Mouse (Mus musculus) kidney, embryonic 14.5 days (tissue): ENCODE measurements around the gene Slc25a19. TPM values are rescaled to one million over a fixed set of nuclear protein-coding genes. Genes with fewer than 3 reads are reported as not detected.

Source experiments
- ATAC-seq: fragments of 200-750 bp; cut with Nextera tagmentation; 2 replicates; pipeline ENCODE4 v1.8.0; 2017; ENCODE audit warnings: moderate number of reproducible peaks, mild to moderate bottlenecking, moderate TSS enrichment, moderate library complexity; ENCODE audit not compliant: low FRiP score, low TSS enrichment
- H3K27ac ChIP-seq: fragments of 300-500 bp; sonication (generic); 2 replicates; pipeline ENCODE4 v1.5.1; 2014; ENCODE audit warnings: low read depth, mild to moderate bottlenecking, low read length, moderate library complexity, mixed read lengths
- H3K27me3 ChIP-seq: fragments of 300-500 bp; sonication (generic); 2 replicates; pipeline ENCODE4 v1.6.1; 2014; ENCODE audit warnings: mild to moderate bottlenecking, low read length; ENCODE audit not compliant: control insufficient read depth, insufficient read depth
- H3K36me3 ChIP-seq: fragments of 300-500 bp; sonication (generic); 2 replicates; pipeline ENCODE4 v1.6.1; 2014; ENCODE audit warnings: low read length, mixed read lengths; ENCODE audit not compliant: control insufficient read depth, insufficient read depth
- H3K4me1 ChIP-seq: fragments of 300-500 bp; sonication (generic); 2 replicates; pipeline ENCODE4 v1.6.1; 2014; ENCODE audit warnings: low read length, mixed read lengths; ENCODE audit not compliant: control insufficient read depth, insufficient read depth
- H3K4me2 ChIP-seq: fragments of 300-500 bp; sonication (generic); replicated peaks from 2 replicates; pipeline ENCODE4 v1.6.1; 2014; ENCODE audit warnings: low read depth, mild to moderate bottlenecking, low read length
- H3K4me3 ChIP-seq: fragments of 300-500 bp; sonication (generic); 2 replicates; pipeline ENCODE4 v1.5.1; 2014; ENCODE audit warnings: mild to moderate bottlenecking, low read length
- H3K9ac ChIP-seq: fragments of 300-500 bp; sonication (generic); 2 replicates; pipeline ENCODE4 v1.6.1; 2014; ENCODE audit warnings: low read depth, mild to moderate bottlenecking, low read length, moderate library complexity
- H3K9me3 ChIP-seq: fragments of 300-500 bp; sonication (generic); 2 replicates; pipeline ENCODE4 v1.6.1; 2016; ENCODE audit warnings: low read length; ENCODE audit not compliant: control insufficient read depth
- WGBS: fragments of 180-500 bp; shearing (Covaris S2); extraction: QIAGEN DNeasy Blood & Tissue Kit; methylation state at CpG from one replicate; pipeline ENCODE4 v1.1.7; 2014; 5-methylcytosine and 5-hydroxymethylcytosine counted together
- polyA plus RNA-seq: library from polyadenylated mRNA; unstranded; fragments of >200 nt; fragmentation: Nextera tagmentation; extraction: Ambion mirVana; gene quantifications from 2 replicates; pipeline ENCODE4 v1.2.1, GENCODE M21; 2014

Gene Slc25a19
- polyA plus RNA-seq, 1 experiment from 2014 or later = 40.8 TPM

DNA sequence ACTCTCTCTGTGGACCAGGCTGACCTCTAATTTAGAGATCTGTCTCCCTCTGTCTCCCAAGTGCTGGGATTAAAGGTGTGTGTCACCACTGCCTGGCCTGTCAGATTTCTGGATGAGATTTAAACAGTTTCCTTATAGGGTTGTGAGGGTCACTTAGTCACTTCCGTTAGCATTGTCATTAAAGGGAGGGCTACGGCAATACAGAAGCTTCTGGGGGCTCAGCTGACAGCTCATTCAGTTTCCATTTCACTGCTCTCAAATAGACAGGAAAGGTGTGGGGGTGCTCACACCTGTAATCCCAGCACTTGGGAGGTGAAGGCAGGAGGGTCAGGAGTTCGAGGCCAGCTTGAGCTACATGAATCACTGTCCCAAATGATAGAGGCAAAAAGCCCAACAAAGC, 8.9 kb upstream of the Slc25a19 start:
- ATAC-seq = no peak
- no peaks in the 10 kb centered on the region for H3K27me3 ChIP-seq
- no peak overlapping the region for H3K9ac ChIP-seq
- 56% methylated on average over 3 of the region's 3 CpGs for WGBS
- H3K36me3 ChIP-seq = no peaks in the 10 kb centered on the region
- H3K4me1 ChIP-seq = no peaks in the 10 kb centered on the region
- no peak overlapping the region for H3K27ac ChIP-seq
- no peak overlapping the region for H3K4me2 ChIP-seq
- no peaks in the 10 kb centered on the region for H3K9me3 ChIP-seq
- H3K4me3 ChIP-seq = no peak overlapping the region

DNA sequence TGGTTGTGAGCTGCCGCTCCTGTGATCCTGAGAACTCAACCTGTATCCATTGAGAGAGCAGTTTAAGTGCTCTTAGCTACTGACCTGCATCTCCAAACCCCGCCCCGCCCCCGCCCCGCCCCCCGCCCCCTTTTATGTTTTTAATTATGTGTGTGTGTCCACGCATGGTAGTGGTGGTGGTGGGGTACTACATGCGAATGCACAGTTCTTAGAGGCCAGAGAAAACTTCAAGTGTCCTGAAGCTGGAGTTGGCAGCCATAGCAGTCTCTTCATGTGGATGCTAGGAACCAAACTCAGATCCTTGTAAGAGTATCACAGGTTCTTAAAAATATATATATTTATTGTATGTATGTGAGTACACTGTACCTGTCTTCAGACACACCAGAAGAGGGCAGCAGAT, 7.4 kb upstream of the Slc25a19 start:
- no peak overlapping the region for H3K4me2 ChIP-seq
- 68% methylated on average over 8 of the region's 8 CpGs for WGBS
- no peaks in the 10 kb centered on the region for H3K36me3 ChIP-seq
- no peak overlapping the region for H3K4me3 ChIP-seq
- no peaks in the 10 kb centered on the region for H3K4me1 ChIP-seq
- H3K9me3 ChIP-seq = no peaks in the 10 kb centered on the region
- no peaks in the 10 kb centered on the region for H3K27me3 ChIP-seq
- H3K27ac ChIP-seq = no peak overlapping the region
- no peak overlapping the region for H3K9ac ChIP-seq
- no peak for ATAC-seq

DNA sequence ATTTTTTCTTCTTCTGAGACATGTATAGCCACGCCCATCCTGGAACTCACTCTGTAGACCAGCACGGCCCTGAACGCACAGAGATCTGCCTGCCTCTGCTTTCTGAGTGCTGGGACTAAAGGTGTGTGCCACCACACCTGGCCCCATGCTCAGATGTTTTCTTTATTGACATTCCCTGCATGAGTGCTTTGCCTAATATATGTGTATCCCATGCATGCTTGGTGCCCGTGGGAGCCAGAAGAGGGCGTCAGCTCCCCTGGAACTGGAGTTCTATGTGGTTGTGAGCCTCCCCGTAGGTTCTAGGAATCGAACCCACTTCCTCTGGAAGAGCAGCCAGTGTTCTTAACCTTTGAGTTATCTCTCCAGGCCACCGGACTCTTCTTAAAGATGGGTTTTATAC, 6.9 kb upstream of the Slc25a19 start:
- Histone ChIP-seq H3K4me3 (no peak overlapping the region), H3K4me1 (no peaks in the 10 kb centered on the region), H3K4me2 (no peak overlapping the region), H3K9ac (no peak overlapping the region), H3K27ac (no peak overlapping the region), H3K9me3 (no peaks in the 10 kb centered on the region), H3K27me3 (no peaks in the 10 kb centered on the region), H3K36me3 (no peaks in the 10 kb centered on the region)
- ATAC-seq = no peak
- 84% methylated on average over 8 of the region's 8 CpGs for WGBS

DNA sequence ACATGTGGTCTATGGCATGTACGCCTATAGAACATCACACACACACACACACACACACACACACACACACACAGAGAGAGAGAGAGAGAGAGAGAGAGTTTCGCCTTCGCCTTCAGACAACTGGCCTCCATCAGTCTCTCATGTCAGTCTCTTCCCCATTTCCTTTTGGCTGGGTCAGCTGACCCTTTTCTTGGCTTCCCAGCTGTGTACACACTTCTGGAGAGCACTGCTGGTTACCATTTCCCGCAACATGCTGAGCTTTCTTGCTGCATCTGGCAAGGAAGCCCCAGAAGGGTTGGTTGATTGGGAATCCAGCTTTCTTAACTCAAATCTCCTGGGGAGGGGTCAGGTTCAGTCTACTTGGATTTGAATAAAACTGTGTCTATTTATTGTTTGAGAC, 6.0 kb upstream of the Slc25a19 start:
- Histone ChIP-seq H3K9me3 (no peaks in the 10 kb centered on the region), H3K27me3 (no peaks in the 10 kb centered on the region), H3K4me3 (no peak overlapping the region), H3K4me2 (no peak overlapping the region), H3K36me3 (no peaks in the 10 kb centered on the region), H3K27ac (no peak overlapping the region), H3K9ac (no peak overlapping the region), H3K4me1 (no peaks in the 10 kb centered on the region)
- 76% methylated on average over 4 of the region's 4 CpGs for WGBS
- no peak for ATAC-seq

DNA sequence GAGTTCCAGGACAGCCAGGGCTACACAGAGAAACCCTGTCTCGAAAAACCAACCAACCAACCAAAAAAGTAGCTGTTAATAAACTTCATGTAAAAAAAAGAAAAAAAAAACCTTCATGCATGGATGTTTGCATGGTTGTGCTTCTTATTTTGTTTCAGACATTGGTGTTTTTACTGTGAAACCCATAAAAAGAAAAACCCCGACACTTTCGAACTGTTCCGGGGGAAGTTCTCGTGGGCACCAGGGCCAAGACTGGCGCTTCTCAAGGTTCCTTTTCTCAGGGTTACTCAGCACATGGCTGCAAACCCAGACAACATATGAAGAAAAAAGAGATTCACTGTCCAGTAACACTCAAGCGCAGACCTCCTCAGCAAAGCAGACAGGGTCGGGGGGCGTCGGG, 4.8 kb upstream of the Slc25a19 start:
- no peak for ATAC-seq
- Histone ChIP-seq H3K36me3 (no peaks in the 10 kb centered on the region), H3K9ac (no peak overlapping the region), H3K4me1 (no peaks in the 10 kb centered on the region), H3K27me3 (no peaks in the 10 kb centered on the region), H3K27ac (no peak overlapping the region), H3K4me2 (no peak overlapping the region), H3K4me3 (no peak overlapping the region), H3K9me3 (no peaks in the 10 kb centered on the region)
- 91% methylated on average over 10 of the region's 10 CpGs for WGBS

DNA sequence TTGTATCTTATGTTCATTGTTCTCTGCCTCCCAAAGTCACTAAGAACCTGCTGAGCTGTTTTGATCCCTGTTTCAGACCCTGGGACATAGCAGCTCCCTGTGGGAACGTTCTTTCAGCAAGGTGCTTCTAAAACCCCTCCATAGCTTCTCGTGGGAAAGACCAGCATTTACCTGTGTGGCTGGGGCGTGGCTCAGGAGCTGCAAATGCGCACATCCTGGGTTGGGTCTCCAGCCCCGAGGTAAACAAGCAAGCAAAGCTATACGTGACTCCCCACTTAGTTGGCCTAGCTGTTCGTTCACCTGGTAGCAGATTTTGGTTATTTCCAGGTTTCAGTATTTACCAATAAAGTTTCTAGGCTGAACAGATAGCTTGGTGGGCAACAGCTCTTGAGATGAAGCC, 4.2 kb upstream of the Slc25a19 start:
- H3K27ac ChIP-seq = no peak overlapping the region
- H3K4me3 ChIP-seq = no peak overlapping the region
- 73% methylated on average over 7 of the region's 7 CpGs for WGBS
- H3K4me1 ChIP-seq = 0 out of 2 replicates have a peak, but pooled peaks cover under 1% of the 10 kb centered on the region
- no peaks in the 10 kb centered on the region for H3K36me3 ChIP-seq
- no peaks in the 10 kb centered on the region for H3K9me3 ChIP-seq
- no peaks in the 10 kb centered on the region for H3K27me3 ChIP-seq
- ATAC-seq = no peak
- H3K4me2 ChIP-seq = no peak overlapping the region
- no peak overlapping the region for H3K9ac ChIP-seq

DNA sequence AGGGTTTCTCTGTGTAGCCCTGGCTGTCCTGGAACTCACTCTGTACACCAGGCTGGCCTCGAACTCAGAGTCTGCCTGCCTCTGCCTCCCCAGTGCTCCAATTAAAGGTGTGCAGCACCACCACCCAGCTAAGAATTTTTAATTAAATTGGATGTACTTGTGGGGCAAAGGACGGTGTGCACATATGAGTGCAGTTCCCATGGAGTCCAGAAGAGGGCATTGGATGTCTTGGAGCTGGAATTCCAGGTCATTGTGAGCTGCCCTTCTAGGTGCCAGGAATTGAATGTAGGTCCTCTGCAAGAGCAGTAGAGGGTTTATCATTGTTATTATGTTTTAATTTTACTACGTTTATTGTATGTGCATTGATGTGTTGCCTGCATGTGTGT, 3.4 kb upstream of the Slc25a19 start:
- Histone ChIP-seq H3K4me2 (no peak overlapping the region), H3K9me3 (no peaks in the 10 kb centered on the region), H3K27me3 (no peaks in the 10 kb centered on the region), H3K4me1 (0 out of 2 replicates have a peak, but pooled peaks cover 2% of the 10 kb centered on the region), H3K9ac (no peak overlapping the region), H3K27ac (no peak overlapping the region), H3K4me3 (no peak overlapping the region), H3K36me3 (no peaks in the 10 kb centered on the region)
- no peak for ATAC-seq
- 20% methylated on average over 3 of the region's 3 CpGs for WGBS

DNA sequence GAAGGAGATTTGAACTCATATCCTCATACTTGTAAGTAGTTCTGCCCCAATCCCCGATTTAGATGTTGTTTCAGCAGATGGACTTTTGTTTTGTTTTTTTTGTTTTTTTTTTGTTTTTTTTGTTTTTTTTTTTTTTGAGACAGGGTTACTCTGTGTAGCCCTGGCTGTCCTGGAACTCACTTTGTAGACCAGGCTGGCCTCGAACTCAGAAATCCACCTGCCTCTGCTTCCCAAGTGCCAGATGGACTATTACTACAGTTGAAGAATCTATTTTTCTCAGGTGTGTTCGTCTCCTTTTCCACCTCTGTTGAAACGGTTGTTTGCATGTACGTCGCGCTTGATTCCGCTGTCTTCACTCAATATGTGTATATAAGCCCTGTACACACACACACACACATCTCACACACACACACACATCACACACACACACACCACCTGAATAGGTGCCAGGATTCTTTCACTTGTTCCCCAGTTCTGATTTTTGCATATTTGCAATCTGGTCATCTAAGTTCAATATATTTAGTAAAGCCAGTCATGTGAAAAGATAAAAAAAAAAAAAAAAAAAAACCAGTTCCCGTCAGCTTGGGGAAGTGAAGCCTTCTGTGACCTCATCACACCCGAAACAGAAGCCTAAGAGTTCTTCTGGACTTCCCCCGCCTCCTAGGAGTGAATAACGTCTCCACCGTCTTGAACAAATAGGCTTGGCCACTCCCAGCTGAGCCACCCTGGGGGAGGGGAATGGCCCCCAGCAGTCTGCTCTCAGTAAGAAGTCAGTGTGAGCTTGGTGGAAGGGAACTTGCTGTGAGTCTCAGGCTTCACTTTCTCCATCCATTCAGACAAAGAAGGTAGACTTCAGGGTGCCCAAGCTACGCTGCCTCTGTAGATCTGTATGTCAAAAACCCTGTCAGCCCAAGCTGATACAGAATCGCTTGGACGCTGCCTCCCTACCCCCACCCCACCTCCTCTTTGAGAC, 2.7 kb upstream of the Slc25a19 start:
- H3K4me2 ChIP-seq = no peak overlapping the region
- no peaks in the 10 kb centered on the region for H3K27me3 ChIP-seq
- H3K27ac ChIP-seq = no peak overlapping the region
- H3K4me1 ChIP-seq = peaks cover 2% of the 10 kb centered on the region; the same call in 1 of the 2 replicates
- no peaks in the 10 kb centered on the region for H3K9me3 ChIP-seq
- H3K9ac ChIP-seq = no peak overlapping the region
- 51% methylated on average over 16 of the region's 16 CpGs for WGBS
- no peak overlapping the region for H3K4me3 ChIP-seq
- no peak for ATAC-seq
- no peaks in the 10 kb centered on the region for H3K36me3 ChIP-seq

DNA sequence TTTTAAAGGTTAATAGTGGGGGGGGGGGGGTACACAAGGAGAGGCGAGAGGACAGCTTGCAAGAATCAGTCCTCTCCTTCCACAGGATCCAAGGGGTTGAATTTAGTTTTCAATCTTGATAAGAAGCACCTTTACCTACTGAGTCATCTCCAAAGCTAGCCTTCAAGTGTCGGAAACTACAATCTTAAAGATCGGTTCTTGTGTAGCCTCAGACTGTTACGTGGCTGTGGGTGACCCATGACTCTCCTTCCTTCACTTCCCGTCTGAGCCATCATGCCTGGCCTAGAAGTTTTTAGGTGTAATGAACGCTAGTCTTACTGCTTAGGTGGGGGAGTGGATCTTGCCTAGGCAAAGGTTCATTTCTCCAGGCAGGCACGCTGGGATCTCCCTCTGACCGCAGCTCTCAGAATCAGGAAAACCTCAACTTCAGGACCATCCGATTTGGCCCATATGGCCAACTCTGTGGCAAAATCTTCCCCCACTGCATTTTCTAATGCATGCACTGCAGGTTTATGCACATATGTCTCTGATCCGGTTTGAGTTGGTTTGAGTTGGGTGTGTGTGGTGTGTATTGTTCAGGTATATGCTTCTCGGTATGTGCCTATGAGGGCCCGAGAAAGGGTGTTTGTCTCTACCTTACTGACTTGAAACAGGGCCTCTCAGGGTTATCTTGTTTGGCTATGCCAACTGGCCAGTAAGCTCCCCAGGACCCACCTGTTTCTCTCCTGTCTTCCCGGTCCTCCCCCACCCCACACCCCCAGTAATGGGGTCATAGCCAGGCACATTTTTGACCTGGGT, 1.8 kb upstream of the Slc25a19 start:
- Histone ChIP-seq H3K4me1 (peaks cover 8% of the 10 kb centered on the region), H3K4me2 (no peak overlapping the region), H3K27me3 (no peaks in the 10 kb centered on the region), H3K4me3 (no peak overlapping the region), H3K9ac (no peak overlapping the region), H3K9me3 (no peaks in the 10 kb centered on the region), H3K27ac (no peak overlapping the region), H3K36me3 (no peaks in the 10 kb centered on the region)
- no peak for ATAC-seq
- 85% methylated on average over 13 of the region's 13 CpGs for WGBS
